Mouse (Mus musculus) hindbrain, embryonic 10.5 days (tissue): ENCODE results near the gene Vps50. TPM values are rescaled to one million over a fixed set of nuclear protein-coding genes. Genes with fewer than 3 reads are reported as not detected.
A peak's percentile ranks its signal among the peaks of the same experiment; 100 is the strongest.
"Not testable (repeated sequence)": the region's sequence is repeated elsewhere in the genome, so short reads cannot be mapped to it uniquely, and the experiment has no call there.

Experiments used
- DNase-seq: peaks from one replicate; pipeline ENCODE4 v3.0.0-alpha.2; 2017; ENCODE audit warnings: low spot score
- H3K27ac ChIP-seq: fragments of 300-500 bp; sonication (generic); 2 replicates; pipeline ENCODE4 v1.5.1; 2016; ENCODE audit warnings: mild to moderate bottlenecking, moderate library complexity
- H3K27me3 ChIP-seq: fragments of 300-500 bp; sonication (generic); 2 replicates; pipeline ENCODE4 v1.6.1; 2016; ENCODE audit warnings: mild to moderate bottlenecking; ENCODE audit not compliant: poor library complexity, insufficient read depth, severe bottlenecking
- H3K36me3 ChIP-seq: fragments of 300-500 bp; sonication (generic); 2 replicates; pipeline ENCODE4 v1.6.1; 2016; ENCODE audit warnings: mild to moderate bottlenecking, moderate library complexity
- H3K4me1 ChIP-seq: fragments of 300-500 bp; sonication (generic); replicated peaks from 2 replicates; pipeline ENCODE4 v1.6.1; 2016; ENCODE audit warnings: mild to moderate bottlenecking
- H3K4me3 ChIP-seq: fragments of 300-500 bp; sonication (generic); 2 replicates; pipeline ENCODE4 v1.5.1; 2016; ENCODE audit warnings: mild to moderate bottlenecking, moderate library complexity
- H3K9me3 ChIP-seq: fragments of 300-500 bp; sonication (generic); 2 replicates; pipeline ENCODE4 v1.6.1; 2016; ENCODE audit warnings: mild to moderate bottlenecking, moderate library complexity
- WGBS: fragments of 180-500 bp; shearing (Covaris S2); methylation state at CpG from one replicate; pipeline ENCODE4 v1.1.7; 2016; 5-methylcytosine and 5-hydroxymethylcytosine counted together
- polyA plus RNA-seq: library from polyadenylated mRNA; unstranded; fragments of >200 nt; fragmentation: Nextera tagmentation; extraction: Ambion mirVana; gene quantifications from 2 replicates; pipeline ENCODE4 v1.2.1, GENCODE M21; 2016

Vps50 gene
- polyA plus RNA-seq, 1 experiment from 2014 or later = 36.1 TPM

- H3K9me3 ChIP-seq = no peaks in the 10 kb centered on the region
- DNase-seq = no peak
- no peaks in the 10 kb centered on the region for H3K36me3 ChIP-seq
- WGBS = 6% methylated on average over 2 of the region's 2 CpGs
- H3K4me1 ChIP-seq = peaks cover 16% of the 10 kb centered on the region
- no peaks in the 10 kb centered on the region for H3K27me3 ChIP-seq
- H3K27ac ChIP-seq = no peak overlapping the region
- no peak overlapping the region for H3K4me3 ChIP-seq
Measured at GRCm38 (mm10) chr6:3496210-3496609, 2.0 kb upstream of the Vps50 start.

DNA sequence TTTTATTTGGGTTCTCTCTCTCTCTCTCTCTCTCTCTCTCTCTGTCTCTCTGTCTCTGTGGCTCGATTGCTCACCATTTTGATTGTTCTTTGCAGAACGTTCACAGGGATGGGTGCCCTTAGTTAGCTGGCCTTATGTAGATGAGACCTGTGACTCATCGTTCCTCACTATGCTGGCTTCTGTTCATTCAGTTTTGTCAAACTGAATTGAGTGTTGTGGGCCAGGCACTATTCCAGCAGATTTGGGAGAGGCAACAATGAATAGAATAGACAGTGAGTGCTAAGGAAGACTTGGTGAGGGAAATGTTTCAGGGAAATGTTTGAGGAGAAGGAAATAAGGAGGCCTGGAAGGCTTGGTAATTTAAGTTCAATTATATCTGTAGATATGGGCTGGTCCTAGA lies 2.1 kb downstream of the Vps50 start:
- no peak overlapping the region for H3K4me3 ChIP-seq
- WGBS = 94% methylated on average over 3 of the region's 3 CpGs

DNA sequence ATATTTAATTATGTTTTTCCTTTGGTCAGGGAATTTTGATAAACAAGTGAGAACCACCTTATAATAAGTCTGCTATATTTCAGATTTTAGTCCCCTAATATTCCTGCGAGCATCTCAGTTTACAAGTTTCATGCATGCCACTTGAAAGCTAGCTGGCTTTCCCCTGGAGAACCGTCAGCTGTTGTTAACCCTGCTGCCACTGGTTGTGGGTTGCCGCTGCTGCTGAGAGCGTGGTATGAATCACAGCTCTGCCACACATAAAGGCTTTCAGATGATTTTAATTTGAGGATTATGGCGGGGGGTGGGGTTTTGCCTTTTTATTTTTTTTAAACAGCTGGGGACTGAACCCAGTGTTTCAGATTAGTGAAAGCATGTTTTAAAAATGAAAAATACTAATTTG lies 7.1 kb downstream of the Vps50 start:
- no peaks in the 10 kb centered on the region for H3K27me3 ChIP-seq
- DNase-seq = no peak
- no peak overlapping the region for H3K4me3 ChIP-seq
- H3K4me1 ChIP-seq = no peaks in the 10 kb centered on the region
- no peak overlapping the region for H3K27ac ChIP-seq
- 84% methylated on average over 5 of the region's 5 CpGs for WGBS
- H3K9me3 ChIP-seq = no peaks in the 10 kb centered on the region
- no peaks in the 10 kb centered on the region for H3K36me3 ChIP-seq

More for the DNA sequence above, 2.1 kb downstream of the Vps50 start:
- Histone ChIP-seq H3K27me3 (no peaks in the 10 kb centered on the region), H3K4me1 (peaks cover 16% of the 10 kb centered on the region), H3K27ac (no peak overlapping the region), H3K9me3 (no peaks in the 10 kb centered on the region), H3K36me3 (no peaks in the 10 kb centered on the region)
- no peak for DNase-seq

DNA sequence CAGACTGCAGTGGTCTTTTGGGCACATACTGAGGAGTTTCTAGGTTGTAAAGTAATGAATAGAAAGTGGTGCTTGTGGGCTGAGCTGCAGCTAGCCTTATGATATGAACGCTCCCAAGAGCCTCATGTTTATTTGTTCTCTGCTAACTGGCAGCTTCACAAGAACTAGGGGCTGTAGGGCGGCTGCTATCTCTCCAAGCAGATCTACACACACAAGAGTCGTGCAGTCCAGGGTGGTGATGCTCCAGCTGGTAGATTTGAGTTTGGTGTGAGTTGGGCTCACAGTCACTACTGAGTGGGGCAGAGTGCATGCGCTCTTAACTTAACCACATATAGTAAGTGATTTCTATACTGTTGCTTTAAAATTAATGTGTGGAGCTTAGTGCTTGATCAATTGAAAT lies 8.9 kb downstream of the Vps50 start:
- Histone ChIP-seq H3K4me3 (no peak overlapping the region), H3K27ac (no peak overlapping the region), H3K9me3 (no peaks in the 10 kb centered on the region), H3K27me3 (no peaks in the 10 kb centered on the region), H3K4me1 (peaks cover 10% of the 10 kb centered on the region), H3K36me3 (no peaks in the 10 kb centered on the region)
- no peak for DNase-seq
- 85% methylated on average over 4 of the region's 4 CpGs for WGBS

GRCm38 (mm10) chr6:3508151-3508550 lies 10.0 kb downstream of the Vps50 start:
- H3K36me3 ChIP-seq, H3K27me3 ChIP-seq, H3K27ac ChIP-seq, H3K9me3 ChIP-seq, H3K4me3 ChIP-seq, DNase-seq: not testable (repeated sequence)
- H3K4me1 ChIP-seq = peaks cover 15% of the 10 kb centered on the region
- WGBS = 89% methylated on average over 2 of the region's 2 CpGs

- Histone ChIP-seq H3K36me3 (no peaks in the 10 kb centered on the region), H3K27me3 (no peaks in the 10 kb centered on the region), H3K27ac (no peak overlapping the region), H3K4me1 (peaks cover 15% of the 10 kb centered on the region), H3K4me3 (no peak overlapping the region), H3K9me3 (no peaks in the 10 kb centered on the region)
- DNase-seq = no peak
- 39% methylated on average over 2 of the region's 2 CpGs for WGBS
Measured at GRCm38 (mm10) chr6:3509782-3510181, 11.6 kb downstream of the Vps50 start.

DNA sequence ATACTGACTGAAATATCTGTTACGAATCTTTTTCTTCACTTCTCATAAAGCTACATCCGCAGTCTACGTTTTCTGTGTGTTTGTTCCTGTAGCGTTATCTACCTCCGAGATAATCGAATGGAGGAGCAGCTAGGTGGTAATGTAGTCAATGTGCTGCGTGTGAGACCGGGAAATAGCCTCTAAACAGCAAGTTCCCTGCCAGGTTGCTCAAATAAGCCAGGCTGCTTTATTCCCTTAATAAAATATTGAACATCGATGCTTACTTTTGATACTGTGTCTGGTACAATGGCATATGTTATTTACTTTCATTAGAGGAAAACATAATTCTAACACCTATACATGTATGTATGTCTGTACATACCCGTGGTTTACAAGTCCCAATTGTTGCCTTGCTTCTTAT lies 12.9 kb downstream of the Vps50 start:
- H3K4me3 ChIP-seq = no peak overlapping the region
- no peaks in the 10 kb centered on the region for H3K36me3 ChIP-seq
- H3K4me1 ChIP-seq = peaks cover 15% of the 10 kb centered on the region
- WGBS = 83% methylated on average over 10 of the region's 10 CpGs
- no peaks in the 10 kb centered on the region for H3K27me3 ChIP-seq
- H3K27ac ChIP-seq = peak overlapping the region; percentile 82
- H3K9me3 ChIP-seq = no peaks in the 10 kb centered on the region
- DNase-seq = no peak

- Histone ChIP-seq H3K36me3 (no peaks in the 10 kb centered on the region), H3K9me3 (no peaks in the 10 kb centered on the region), H3K4me1 (peaks cover 15% of the 10 kb centered on the region), H3K27me3 (no peaks in the 10 kb centered on the region), H3K4me3 (peak overlapping the region; percentile 26), H3K27ac (peak overlapping the region; percentile 82)
- peak; percentile 35 for DNase-seq
- WGBS = 41% methylated on average over 11 of the region's 11 CpGs
Measured at GRCm38 (mm10) chr6:3511612-3512011, 13.4 kb downstream of the Vps50 start.

DNA sequence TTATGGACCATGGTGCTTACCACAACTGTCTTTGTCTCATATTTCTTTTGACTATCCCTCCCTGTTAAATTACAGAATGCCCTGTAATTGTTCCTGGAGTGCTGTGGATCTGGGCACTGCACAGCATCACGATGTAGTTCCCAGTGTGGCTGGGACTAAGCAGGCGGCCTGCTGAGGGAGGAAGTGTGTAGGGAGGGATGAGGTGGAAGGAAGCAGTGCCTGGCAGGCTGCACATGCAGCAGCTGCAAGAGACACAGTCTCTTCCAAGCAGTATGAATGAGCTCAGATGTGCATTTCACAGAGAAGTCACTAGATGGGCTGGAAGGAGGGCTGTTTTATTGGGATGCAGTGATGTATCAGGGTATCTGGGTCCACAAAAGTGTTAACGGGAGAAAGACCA lies 14.4 kb downstream of the Vps50 start:
- Histone ChIP-seq H3K27me3 (no peaks in the 10 kb centered on the region), H3K36me3 (peaks cover 4% of the 10 kb centered on the region; the same call in 1 of the 2 replicates), H3K27ac (0 out of 2 replicates have a peak overlapping the region, but pooled peaks have one; percentile 54), H3K9me3 (no peaks in the 10 kb centered on the region), H3K4me1 (peaks cover 15% of the 10 kb centered on the region), H3K4me3 (no peak overlapping the region)
- 53% methylated on average over 3 of the region's 3 CpGs for WGBS
- peak; percentile 14 for DNase-seq

GRCm38 (mm10) chr6:3528198-3528597 lies 30.0 kb downstream of the Vps50 start:
- no peak for DNase-seq
- H3K36me3 ChIP-seq = peaks cover 3% of the 10 kb centered on the region; the same call in 1 of the 2 replicates
- no peak overlapping the region for H3K4me3 ChIP-seq
- H3K27ac ChIP-seq = no peak overlapping the region
- 95% methylated on average over 4 of the region's 4 CpGs for WGBS
- no peaks in the 10 kb centered on the region for H3K9me3 ChIP-seq
- peaks cover 7% of the 10 kb centered on the region for H3K4me1 ChIP-seq
- no peaks in the 10 kb centered on the region for H3K27me3 ChIP-seq

- Histone ChIP-seq H3K36me3 (peaks cover 10% of the 10 kb centered on the region), H3K27ac (0 out of 2 replicates have a peak overlapping the region, but pooled peaks have one; percentile 12), H3K4me1 (peaks cover 7% of the 10 kb centered on the region), H3K27me3 (no peaks in the 10 kb centered on the region), H3K9me3 (no peaks in the 10 kb centered on the region), H3K4me3 (no peak overlapping the region)
- 29% methylated on average over 5 of the region's 5 CpGs for WGBS
- peak; percentile 15 for DNase-seq
Measured at GRCm38 (mm10) chr6:3531445-3531844, 33.3 kb downstream of the Vps50 start.

DNA sequence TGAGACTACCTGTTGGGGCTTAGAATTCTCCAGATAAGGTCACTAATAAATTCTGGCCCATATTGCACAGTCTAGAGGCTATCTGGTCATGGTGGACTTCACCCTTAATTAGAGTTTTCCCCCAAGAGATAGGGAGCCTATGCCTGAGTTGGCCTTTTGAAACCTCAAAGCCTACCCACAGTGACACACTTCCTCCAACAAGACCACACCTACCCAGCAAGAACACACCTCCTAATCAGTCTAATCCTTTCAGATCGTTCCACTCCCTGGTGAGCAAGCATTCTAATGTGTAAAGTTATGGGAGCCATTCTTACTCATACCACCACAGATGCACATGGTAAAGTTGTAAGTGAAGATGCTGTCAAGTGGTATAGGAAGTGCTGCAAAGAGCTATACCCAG lies 37.9 kb downstream of the Vps50 start:
- H3K27ac ChIP-seq = no peak overlapping the region
- 73% methylated on average over 1 of the region's 1 CpGs for WGBS
- DNase-seq = no peak

DNA sequence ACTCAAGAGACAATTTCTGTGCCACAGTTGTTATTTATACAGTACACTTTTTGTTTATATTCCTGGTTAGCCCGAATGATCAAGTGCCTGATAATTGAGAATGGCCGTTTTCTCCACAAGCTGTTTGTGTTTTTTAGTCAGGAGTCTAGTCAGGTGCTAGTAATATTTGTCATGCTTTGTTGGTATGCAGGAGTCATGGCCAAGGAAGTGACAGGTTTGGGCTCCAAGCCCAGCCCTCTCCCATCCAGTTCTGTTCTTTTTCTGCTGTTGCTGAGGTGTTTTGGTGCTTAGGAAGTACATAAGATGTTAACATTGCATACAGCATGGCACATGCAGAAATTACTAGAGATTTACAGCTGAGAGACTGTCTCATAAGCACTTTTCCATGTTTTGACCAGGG lies 41.3 kb downstream of the Vps50 start:
- H3K9me3 ChIP-seq = no peaks in the 10 kb centered on the region
- H3K27me3 ChIP-seq = no peaks in the 10 kb centered on the region
- no peak overlapping the region for H3K27ac ChIP-seq
- no peaks in the 10 kb centered on the region for H3K4me1 ChIP-seq
- H3K36me3 ChIP-seq = peaks cover 20% of the 10 kb centered on the region
- no peak overlapping the region for H3K4me3 ChIP-seq
- 96% methylated on average over 2 of the region's 2 CpGs for WGBS
- DNase-seq = no peak

More for the DNA sequence above, 37.9 kb downstream of the Vps50 start:
- Histone ChIP-seq H3K4me3 (no peak overlapping the region), H3K36me3 (peaks cover 20% of the 10 kb centered on the region), H3K9me3 (no peaks in the 10 kb centered on the region), H3K27me3 (no peaks in the 10 kb centered on the region), H3K4me1 (peaks cover 7% of the 10 kb centered on the region)

GRCm38 (mm10) chr6:3543862-3544261 lies 45.7 kb downstream of the Vps50 start:
- no peak overlapping the region for H3K27ac ChIP-seq
- 93% methylated on average over 4 of the region's 4 CpGs for WGBS

More at GRCm38 (mm10) chr6:3543862-3544261, 45.7 kb downstream of the Vps50 start:
- Histone ChIP-seq H3K36me3 (peaks cover 15% of the 10 kb centered on the region), H3K9me3 (no peaks in the 10 kb centered on the region), H3K4me3 (no peak overlapping the region), H3K27me3 (no peaks in the 10 kb centered on the region), H3K4me1 (no peaks in the 10 kb centered on the region)
- no peak for DNase-seq
